Mouse (Mus musculus) MEL (cell line): ENCODE measurements at regions not wholly inside any gene's neighbourhood (a gene's known extent, or its start where the extent isn't known, plus 50 kb on each side); places are given as distances from the start of the nearest gene placed in this dataset.

Experiments used
- CTCF ChIP-seq, 3 experiments: IDR thresholded peaks in 2 of 3; conservative IDR thresholded peaks in 1 of 3; 2 replicates each; pipeline ENCODE4 v1.5.1; 2011 to 2012; ENCODE audit warnings: low read length in 3 of 3, low read depth in 2 of 3, mild to moderate bottlenecking in 2 of 3, improper control_type of control experiment in 1 of 3, inconsistent platforms in 1 of 3, mixed read lengths in 1 of 3, moderate library complexity in 1 of 3; ENCODE audit not compliant: control insufficient read depth in 1 of 3, insufficient read depth in 1 of 3, poor library complexity in 1 of 3, severe bottlenecking in 1 of 3
- GABPA ChIP-seq: IDR thresholded peaks from 2 replicates; pipeline ENCODE4 v1.6.1; 2012; ENCODE audit warnings: low read depth, mild to moderate bottlenecking, inconsistent platforms, low read length, improper control_type of control experiment, moderate library complexity
- GATA1 ChIP-seq: IDR thresholded peaks from 2 replicates; pipeline ENCODE4 v1.6.1; 2011; ENCODE audit warnings: low read depth, low read length, improper control_type of control experiment
- MAX ChIP-seq: IDR thresholded peaks from 2 replicates; pipeline ENCODE4 v1.6.1; 2011; ENCODE audit warnings: low read length, improper control_type of control experiment
- POLR2A ChIP-seq, 2 experiments: IDR thresholded peaks; 2 replicates each; pipeline ENCODE4 v1.6.1; 2011 to 2012; ENCODE audit warnings: low read length in 2 of 2, mild to moderate bottlenecking in 2 of 2, control low read depth in 1 of 2, improper control_type of control experiment in 1 of 2, low read depth in 1 of 2, moderate library complexity in 1 of 2; ENCODE audit not compliant: control insufficient read depth in 1 of 2, insufficient read depth in 1 of 2, poor library complexity in 1 of 2
- POLR2AphosphoS2 ChIP-seq: IDR thresholded peaks from 2 replicates; pipeline ENCODE4 v1.6.1; 2011; ENCODE audit warnings: low read length, improper control_type of control experiment
- ZC3H11A ChIP-seq: IDR thresholded peaks from 2 replicates; pipeline ENCODE4 v1.6.1; 2012; ENCODE audit warnings: low read depth, mild to moderate bottlenecking, inconsistent platforms, low read length, improper control_type of control experiment
- ZKSCAN1 ChIP-seq: IDR thresholded peaks from 2 replicates; pipeline ENCODE4 v1.6.1; 2012; ENCODE audit warnings: low read depth, mild to moderate bottlenecking, inconsistent platforms, low read length, improper control_type of control experiment, moderate library complexity
- ZMIZ1 ChIP-seq: IDR thresholded peaks from 2 replicates; pipeline ENCODE4 v1.6.1; 2012; ENCODE audit warnings: low read depth, mild to moderate bottlenecking, inconsistent platforms, low read length, improper control_type of control experiment, moderate library complexity
- ZNF384 ChIP-seq: IDR thresholded peaks from 2 replicates; pipeline ENCODE4 v1.6.1; 2012; ENCODE audit warnings: low read depth, mild to moderate bottlenecking, inconsistent platforms, low read length, improper control_type of control experiment

DNA sequence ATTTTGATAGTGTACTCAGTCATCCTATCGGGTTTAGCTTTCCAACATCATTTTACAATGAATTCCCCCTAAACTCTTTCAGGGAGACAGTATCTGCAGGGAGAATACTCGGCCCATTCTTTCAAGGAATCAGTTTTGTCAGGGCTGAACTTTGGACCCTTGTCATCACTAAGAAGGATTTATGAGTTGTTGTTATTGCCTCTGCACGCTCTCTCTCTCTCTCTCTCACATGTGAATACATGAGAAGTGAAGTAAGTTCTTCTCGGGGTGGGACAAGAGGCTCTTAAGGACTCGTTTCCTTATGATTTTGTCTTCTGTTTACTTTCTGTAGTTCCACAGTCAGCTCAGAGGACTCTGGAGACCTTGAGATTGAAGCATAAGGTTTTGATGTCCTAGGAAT lies 346.1 kb upstream of the Thbs1 start:
- TF ChIP-seq CTCF (IDR thresholded peaks at IDR 0.05 in 2 of 3, conservative IDR thresholded peaks at IDR 0.05 in 1 of 3; ENCODE audit: control insufficient read depth in 1 of 3, insufficient read depth in 1 of 3, low read depth in 2 of 3, low read length in 3 of 3, poor library complexity in 1 of 3, severe bottlenecking in 1 of 3) (no peak), POLR2AphosphoS2 (no peak), MAX (no peak), GABPA (no peak), ZNF384 (no peak), POLR2A (IDR thresholded peaks at IDR 0.05; ENCODE audit: control insufficient read depth in 1 of 2, insufficient read depth in 1 of 2, low read depth in 1 of 2, low read length in 2 of 2, poor library complexity in 1 of 2) (no peak), GATA1 (no peak), ZMIZ1 (no peak), ZKSCAN1 (no peak), ZC3H11A (no peak)
